11 mouse cellular contexts compared by ENCODE assay signal in the genomic region with DNA sequence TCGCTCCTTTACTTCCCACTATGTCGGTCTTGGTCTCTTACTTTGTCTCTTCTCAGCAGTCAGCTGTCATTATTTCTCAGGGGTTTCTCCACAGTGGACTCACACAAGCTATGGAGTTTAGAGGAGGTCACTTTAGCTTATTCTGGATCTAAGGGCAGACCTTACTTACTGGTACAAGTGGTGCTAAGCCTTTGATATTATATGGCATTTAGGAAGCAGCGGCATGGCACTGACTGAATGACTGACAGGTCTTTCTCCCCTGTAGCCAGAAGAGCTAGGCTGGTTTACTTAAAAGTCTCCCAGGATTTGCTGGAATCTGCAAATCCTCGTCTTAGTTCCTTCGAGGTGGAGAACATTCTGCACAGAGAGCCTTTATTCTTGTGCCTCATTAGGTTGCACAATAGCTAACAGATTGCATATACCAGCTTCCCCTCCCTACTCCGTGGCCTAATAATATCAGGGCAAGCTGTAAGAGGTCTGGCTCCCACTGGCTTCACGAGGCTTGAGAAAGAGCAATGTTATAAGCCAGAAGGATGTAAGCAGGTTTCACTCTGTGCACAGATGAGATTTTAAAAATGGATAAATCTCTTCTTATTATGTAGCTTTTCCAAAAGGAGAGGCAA.
A peak's percentile ranks its signal among the peaks of the same experiment; 100 is the strongest.
DNase-seq lines count a peak whose midpoint lies in the region; ATAC-seq lines count a peak whose summit lies in the region.
"Had no signal": no experiment of that assay in that cellular context is flagged by ENCODE, and none has a peak within 500 bp of the region (broad histone marks: within the 10 kb centered on the region; RNA-seq: fewer than 3 reads in every experiment).

No protein-coding gene starts in this region.

- no peaks in the 10 kb centered on the region for H3K36me3 ChIP-seq in midbrain, embryonic 14.5 days (ENCODE audit: control insufficient read depth, insufficient read depth, low read length)
- H3K36me3 ChIP-seq in midbrain, embryonic 16.5 days (ENCODE audit: control insufficient read depth, insufficient read depth, low read length) = no peaks in the 10 kb centered on the region
- H3K36me3 ChIP-seq: heart, embryonic 15.5 days; midbrain, embryonic 12.5 days had no signal

- no peak overlapping the region for H3K4me2 ChIP-seq in midbrain, embryonic 14.5 days (ENCODE audit: low read length)
- no peak overlapping the region for H3K4me2 ChIP-seq in midbrain, embryonic 16.5 days (ENCODE audit: low read length)
- H3K4me2 ChIP-seq: heart, embryonic 15.5 days; midbrain, embryonic 12.5 days had no signal

- H3K9me3 ChIP-seq in midbrain, embryonic 14.5 days (ENCODE audit: control insufficient read depth, low read length) = no peaks in the 10 kb centered on the region
- no peaks in the 10 kb centered on the region for H3K9me3 ChIP-seq in midbrain, embryonic 16.5 days (replicated peaks; ENCODE audit: control insufficient read depth, low read length, poor library complexity, severe bottlenecking)
- H3K9me3 ChIP-seq: heart, embryonic 15.5 days; midbrain, embryonic 12.5 days had no signal

- DNase-seq in adrenal gland, adult 2 months = peak; percentile 8
- no peak for DNase-seq in adrenal gland, postnatal 4 days (ENCODE audit: low spot score in 2 of 2)
- peak; percentile 21 to 38 for DNase-seq in heart, adult 18-20 months
- no peak for DNase-seq in heart, postnatal 14 days
- peak; percentile 22 for DNase-seq in midbrain, embryonic 14.5 days
- peak; percentile 31 for DNase-seq in skeletal muscle tissue, adult 2 months (ENCODE audit: low read depth, low spot score)
- no peak for DNase-seq in kidney, postnatal 36 days

- no peak overlapping the region for H3K4me3 ChIP-seq in midbrain, embryonic 14.5 days (replicated peaks; ENCODE audit: low read depth, low read length)
- no peak overlapping the region for H3K4me3 ChIP-seq in midbrain, embryonic 16.5 days (ENCODE audit: low read depth, low read length)
- H3K4me3 ChIP-seq: heart, embryonic 15.5 days; midbrain, embryonic 12.5 days had no signal

- 0 out of 2 replicates have a peak overlapping the region, but pooled peaks have one; percentile 16 for H3K27ac ChIP-seq in midbrain, embryonic 14.5 days (replicated peaks; ENCODE audit: low read depth, low read length)
- H3K27ac ChIP-seq in midbrain, embryonic 16.5 days (ENCODE audit: low read length) = no peak overlapping the region
- H3K27ac ChIP-seq: heart, embryonic 15.5 days; midbrain, embryonic 12.5 days had no signal

- H3K9ac ChIP-seq in midbrain, embryonic 14.5 days (replicated peaks; ENCODE audit: low read length) = no peak overlapping the region
- no peak overlapping the region for H3K9ac ChIP-seq in midbrain, embryonic 16.5 days (ENCODE audit: low read depth, low read length)
- H3K9ac ChIP-seq: heart, embryonic 15.5 days; midbrain, embryonic 12.5 days had no signal

- 40% methylated on average over 7 of the region's 7 CpGs for WGBS in midbrain, embryonic 14.5 days
- 28% methylated on average over 7 of the region's 7 CpGs for WGBS in midbrain, embryonic 16.5 days

- H3K27me3 ChIP-seq in midbrain, embryonic 14.5 days (ENCODE audit: control insufficient read depth, insufficient read depth, low read length) = no peaks in the 10 kb centered on the region
- H3K27me3 ChIP-seq in midbrain, embryonic 16.5 days (ENCODE audit: control insufficient read depth, insufficient read depth, low read depth, low read length) = no peaks in the 10 kb centered on the region
- H3K27me3 ChIP-seq: heart, embryonic 15.5 days; midbrain, embryonic 12.5 days had no signal

- no peak for ATAC-seq in midbrain, embryonic 14.5 days (ENCODE audit: low FRiP score, low TSS enrichment)
- no peak for ATAC-seq in midbrain, embryonic 16.5 days
- ATAC-seq: intestine, postnatal 0 days had no signal

- no peaks in the 10 kb centered on the region for H3K4me1 ChIP-seq in midbrain, embryonic 14.5 days (ENCODE audit: control insufficient read depth, insufficient read depth, low read length)
- peaks cover 9% of the 10 kb centered on the region for H3K4me1 ChIP-seq in midbrain, embryonic 16.5 days (ENCODE audit: control insufficient read depth, insufficient read depth, low read length)
- H3K4me1 ChIP-seq: heart, embryonic 15.5 days had no signal

- intact Hi-C loops in heart, postnatal 14 days (cut with DNase I) = no loop called here

Comparison
In these comparisons a context has a peak if more than half of its experiments do, and no peak if none do; other contexts are left out.
1. DNase-seq: peak in adrenal gland, adult 2 months (single experiment), heart, adult 18-20 months (2 of 2), midbrain, embryonic 14.5 days (single experiment) and skeletal muscle tissue, adult 2 months (single experiment); none in adrenal gland, postnatal 4 days (0 of 2), heart, postnatal 14 days (0 of 2) and kidney, postnatal 36 days (0 of 2).